Mouse (Mus musculus): ENCODE measurements at regions not wholly inside any gene's neighbourhood (a gene's known extent, or its start where the extent isn't known, plus 50 kb on each side); places are given as distances from the start of the nearest gene placed in this dataset.

- DNase-seq (ENCODE audit: low spot score): no peak
Observed at GRCm38 (mm10) chr5:126148908-126149307, 617.3 kb downstream of the Tmem132b start.

DNA sequence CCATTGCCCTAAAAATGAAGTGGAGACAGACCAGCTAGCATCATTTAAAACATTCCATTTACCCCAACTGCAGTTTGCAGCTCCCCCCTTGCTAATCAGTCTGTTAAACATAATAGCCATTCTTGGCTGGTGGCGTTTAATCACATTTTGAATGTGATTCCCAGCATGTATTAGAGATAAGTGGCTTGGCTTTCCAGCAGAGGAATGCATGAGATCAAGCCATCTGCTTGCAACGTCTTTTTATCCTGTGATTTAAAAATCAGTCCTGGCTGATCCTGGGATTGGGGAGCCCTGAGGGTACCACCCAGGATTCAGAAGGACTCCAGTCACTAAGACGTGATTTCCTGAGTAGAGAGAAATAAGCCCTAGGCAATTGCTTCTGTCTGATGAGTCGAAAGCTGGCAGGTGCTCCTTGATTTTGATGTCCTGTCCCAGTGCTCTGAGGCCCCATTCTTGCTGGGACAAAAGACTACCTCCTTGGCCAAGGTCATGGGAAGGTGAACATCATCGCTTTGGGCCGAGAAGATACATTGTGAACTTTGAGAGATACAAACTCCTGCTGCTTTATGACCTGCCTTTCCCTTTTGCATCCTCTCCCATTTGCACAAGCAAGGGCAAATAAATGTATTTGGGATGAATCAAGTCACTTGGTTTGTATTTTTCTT, 623.8 kb downstream of the Tmem132b start:
- no peak for DNase-seq (ENCODE audit: low spot score)

DNA sequence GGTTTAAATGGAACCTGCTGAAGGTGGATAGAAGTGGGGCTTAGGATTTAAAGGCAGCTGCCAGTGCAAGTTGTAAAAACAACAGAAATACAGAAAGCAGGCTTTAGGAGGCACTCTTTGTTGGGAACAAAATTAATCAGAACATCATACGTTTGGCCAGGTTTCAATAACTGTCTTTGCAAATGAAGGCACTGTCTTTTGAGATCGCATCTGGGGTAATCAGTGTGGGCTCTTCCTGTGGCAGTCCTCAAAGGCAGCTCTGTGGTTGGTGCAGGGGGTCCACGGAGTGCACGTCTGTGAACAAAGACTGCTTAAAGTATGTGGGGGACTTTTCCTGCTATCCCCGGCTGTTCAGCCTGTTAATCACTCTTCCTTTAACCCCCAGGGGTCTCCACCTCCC, 654.5 kb downstream of the Tmem132b start:
- DNase-seq (ENCODE audit: low spot score): no peak

- DNase-seq (ENCODE audit: low spot score): no peak
Observed at GRCm38 (mm10) chr5:126199876-126200275, 668.3 kb downstream of the Tmem132b start.

GRCm38 (mm10) chr5:126201535-126201934, 670.0 kb downstream of the Tmem132b start:
- DNase-seq (ENCODE audit: low spot score): no peak

DNA sequence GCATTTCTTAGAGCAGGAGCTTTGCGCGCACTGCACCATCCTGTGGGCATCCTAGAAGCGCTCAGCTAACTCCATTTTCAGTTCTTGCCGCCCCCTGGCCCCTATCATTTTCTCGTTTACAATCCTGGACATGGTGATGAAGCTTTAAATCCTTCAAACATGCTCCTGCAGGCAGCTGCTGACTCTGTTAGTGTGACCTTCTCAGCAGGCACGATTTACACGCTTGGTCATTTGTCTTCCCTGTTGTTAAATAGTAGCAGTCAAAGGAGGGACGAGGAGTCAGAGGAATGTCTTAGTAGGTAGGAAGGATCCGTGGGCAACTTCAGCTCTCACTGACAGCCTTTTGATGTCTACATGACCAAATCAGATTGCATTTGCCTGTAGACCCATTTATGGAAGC, 670.4 kb downstream of the Tmem132b start:
- DNase-seq (ENCODE audit: low spot score): no peak

DNA sequence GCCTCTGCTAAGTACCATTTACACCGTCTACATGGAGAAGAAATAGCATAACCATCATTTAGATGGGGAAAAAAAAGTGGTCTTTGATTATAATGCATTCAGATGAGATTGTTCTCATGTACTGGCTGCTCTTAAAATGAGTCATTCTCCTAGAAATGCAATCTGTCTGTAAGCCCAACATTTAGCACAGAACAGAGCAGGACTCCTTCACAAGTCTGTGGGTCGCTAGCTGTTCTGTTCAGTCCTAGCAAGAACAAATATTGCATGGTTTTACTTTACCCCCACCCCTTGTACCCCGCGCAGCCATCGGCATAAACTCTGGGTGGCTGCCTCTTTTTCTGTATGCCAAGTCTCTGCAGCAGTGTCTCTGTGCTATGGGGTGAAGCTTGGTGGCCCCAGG, 685.4 kb downstream of the Tmem132b start:
- no peak for DNase-seq (ENCODE audit: low spot score)

DNA sequence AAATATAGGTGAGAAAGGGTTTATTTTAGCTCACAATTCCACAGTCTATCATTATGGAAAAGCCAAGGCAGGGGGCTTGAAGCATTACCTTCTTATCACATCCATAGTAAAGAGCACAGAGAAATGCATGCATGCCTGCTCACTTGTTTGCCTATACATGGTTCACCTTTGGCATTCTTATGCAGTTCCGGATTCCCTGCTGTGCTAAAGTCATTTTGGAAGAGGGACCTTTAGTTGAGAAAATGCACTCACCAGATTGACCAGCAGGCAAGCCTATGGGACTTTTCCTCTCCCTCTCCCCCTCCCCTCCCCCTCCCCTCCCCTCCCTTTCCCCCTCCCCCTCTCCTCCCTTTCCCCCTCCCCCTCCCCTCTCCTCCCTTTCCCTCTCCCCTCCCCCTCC, 686.2 kb downstream of the Tmem132b start:
- DNase-seq (ENCODE audit: low spot score): no peak

DNA sequence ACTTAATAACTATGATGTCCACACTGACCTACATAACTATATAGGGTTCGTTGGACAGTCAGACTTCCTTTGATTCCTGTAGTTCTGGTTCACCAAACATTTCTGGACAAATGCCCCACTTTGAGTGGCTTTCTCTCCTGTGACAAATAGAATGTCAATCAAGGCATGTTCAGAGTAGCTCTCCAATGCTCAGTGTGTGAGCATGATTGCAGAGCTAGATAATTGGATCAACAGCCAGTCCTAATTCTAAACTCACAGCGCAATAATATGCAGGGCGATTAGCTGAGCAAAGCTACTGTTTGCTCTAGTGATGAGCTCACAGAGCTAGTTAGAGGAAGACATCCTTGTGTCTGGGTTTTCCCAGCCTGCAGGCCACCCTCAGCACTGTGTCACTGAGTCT, 692.1 kb downstream of the Tmem132b start:
- no peak for DNase-seq (ENCODE audit: low spot score)

- DNase-seq (ENCODE audit: low spot score): no peak
Observed at GRCm38 (mm10) chr5:126230768-126231167, 699.2 kb downstream of the Tmem132b start.

DNA sequence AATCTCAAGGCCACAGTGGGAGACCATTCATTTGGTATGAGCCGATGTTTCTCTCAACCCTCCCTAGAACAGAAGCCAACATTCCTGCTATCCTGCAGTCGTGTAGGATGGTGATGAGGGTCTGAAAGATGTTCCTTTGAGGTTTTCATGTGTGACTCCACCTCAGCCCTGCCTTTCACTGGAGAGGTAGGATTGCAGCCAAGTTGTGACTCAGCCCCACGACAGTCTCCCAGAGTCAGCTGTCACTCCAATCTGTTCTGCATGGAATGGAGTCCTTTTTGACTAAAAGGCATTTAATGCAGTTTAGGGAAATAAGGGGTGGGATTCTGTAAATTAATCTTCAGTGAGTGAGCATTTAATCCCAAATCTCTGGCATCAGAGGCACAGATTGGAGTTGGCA, 706.5 kb downstream of the Tmem132b start:
- no peak for DNase-seq (ENCODE audit: low spot score)

GRCm38 (mm10) chr5:126245776-126246175, 714.2 kb downstream of the Tmem132b start:
- no peak for DNase-seq (ENCODE audit: low spot score)

DNA sequence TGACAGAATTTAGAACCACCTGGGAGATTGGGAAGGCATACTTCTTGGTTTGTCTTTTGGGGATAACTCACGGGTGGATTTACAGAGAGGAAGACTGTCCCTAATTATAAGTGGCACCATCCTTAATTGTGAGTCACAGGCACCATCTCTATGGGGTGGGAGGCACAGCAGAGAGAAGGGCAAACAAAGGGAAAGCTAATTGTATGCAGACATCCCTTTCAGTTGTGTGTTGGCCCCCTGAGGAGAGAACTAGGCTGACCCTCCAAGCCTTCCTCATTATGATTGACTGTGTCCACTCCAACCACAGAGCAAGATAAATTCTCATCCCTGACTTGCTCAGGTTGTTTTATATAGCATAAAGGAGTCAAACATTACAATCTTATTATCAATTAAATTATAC, 718.8 kb downstream of the Tmem132b start:
- DNase-seq (ENCODE audit: low spot score): no peak

DNA sequence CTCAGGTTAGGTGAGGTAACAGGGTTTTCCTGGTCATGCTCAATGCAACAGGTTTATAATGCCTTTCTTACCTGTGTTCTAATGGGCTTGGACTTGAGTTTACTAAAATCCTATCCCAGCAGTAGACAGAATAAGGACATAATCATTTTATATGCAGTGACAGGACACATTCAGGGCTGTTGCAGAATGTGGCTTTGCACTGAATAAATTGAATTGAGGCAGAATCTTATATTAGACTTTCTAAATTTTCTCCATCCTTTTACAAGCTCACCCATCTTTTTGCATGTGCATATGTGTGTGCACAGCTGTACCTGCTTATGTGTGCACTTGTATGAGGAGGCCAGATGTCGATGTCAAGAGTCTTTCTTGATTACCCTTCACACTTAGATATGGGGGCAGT, 723.1 kb downstream of the Tmem132b start:
- DNase-seq (ENCODE audit: low spot score): no peak

GRCm38 (mm10) chr5:126257860-126258259, 726.3 kb downstream of the Tmem132b start:
- no peak for DNase-seq (ENCODE audit: low spot score)

DNA sequence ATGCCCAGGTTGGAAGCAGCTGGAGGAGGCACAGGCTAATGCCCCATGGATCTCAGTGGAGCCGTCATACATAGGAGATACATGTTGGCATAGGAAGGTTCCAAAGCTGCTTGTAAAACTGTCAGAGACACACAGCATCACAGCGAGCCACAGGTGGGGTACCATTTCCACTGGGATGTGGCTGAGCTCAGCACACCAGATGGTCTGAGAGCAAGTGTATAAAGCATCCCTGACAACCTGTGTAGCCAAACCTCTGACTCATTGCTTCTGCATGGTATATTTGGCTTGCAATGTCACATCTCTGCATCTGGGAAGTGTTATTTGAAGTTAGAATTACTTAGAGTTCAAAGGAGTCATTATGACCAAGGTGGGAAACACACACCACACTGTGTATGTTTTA, 734.9 kb downstream of the Tmem132b start:
- DNase-seq (ENCODE audit: low spot score): no peak

- DNase-seq (ENCODE audit: low spot score): no peak
Observed at GRCm38 (mm10) chr5:126266929-126267609, 735.5 kb downstream of the Tmem132b start.

GRCm38 (mm10) chr5:126268592-126268991, 737.0 kb downstream of the Tmem132b start:
- no peak for DNase-seq (ENCODE audit: low spot score)

DNA sequence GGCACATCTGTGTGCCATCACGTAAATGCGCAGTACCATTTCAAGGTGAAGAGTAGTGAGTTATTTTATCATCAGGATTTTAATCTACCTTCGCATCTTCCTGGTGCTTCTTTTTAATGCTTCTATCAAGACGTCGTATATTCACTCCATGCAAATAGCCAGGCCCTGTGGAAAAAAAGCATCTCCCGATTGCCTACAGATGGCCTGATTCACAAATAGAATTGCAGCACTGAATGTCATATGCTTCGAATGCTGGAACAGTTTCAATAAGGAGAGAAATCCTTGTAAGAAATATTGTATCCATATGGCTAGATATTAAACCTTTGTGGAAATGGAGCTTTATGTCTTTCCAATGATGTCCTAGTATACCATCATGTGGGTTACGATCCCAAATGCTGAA, 742.7 kb downstream of the Tmem132b start:
- DNase-seq (ENCODE audit: low spot score): no peak

DNA sequence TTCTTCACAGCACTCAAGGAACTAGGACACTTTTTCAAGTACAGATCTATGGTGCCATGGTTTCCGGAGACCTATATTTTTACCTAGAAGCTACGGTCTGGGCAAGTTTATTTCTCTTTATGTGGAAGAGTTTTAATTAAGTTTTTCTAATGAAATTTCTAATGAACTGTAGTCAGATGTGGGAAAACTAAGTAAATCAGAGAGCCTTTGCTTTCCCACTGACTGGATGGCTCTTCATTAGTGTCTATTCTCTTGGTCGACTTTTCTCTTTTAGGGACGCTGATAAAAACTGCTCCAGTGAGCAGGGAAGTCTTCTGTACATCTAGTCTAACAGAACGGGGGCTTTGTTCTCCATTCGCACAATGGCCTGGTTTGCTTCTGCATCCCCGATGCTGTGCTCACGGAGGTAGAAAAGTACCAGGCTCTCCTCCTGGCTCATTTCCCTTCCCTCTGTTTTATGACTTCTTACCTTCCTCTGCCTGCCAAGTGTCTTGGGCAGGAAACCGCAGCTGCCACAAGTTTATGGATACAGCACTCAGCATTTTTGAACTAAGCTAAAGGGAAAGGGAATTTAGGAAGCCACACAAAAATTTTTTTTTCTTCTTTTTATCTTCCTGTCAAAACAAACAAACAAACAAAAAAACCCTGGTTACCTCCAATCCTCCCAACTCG, 749.6 kb downstream of the Tmem132b start:
- DNase-seq (ENCODE audit: low spot score): no peak

DNA sequence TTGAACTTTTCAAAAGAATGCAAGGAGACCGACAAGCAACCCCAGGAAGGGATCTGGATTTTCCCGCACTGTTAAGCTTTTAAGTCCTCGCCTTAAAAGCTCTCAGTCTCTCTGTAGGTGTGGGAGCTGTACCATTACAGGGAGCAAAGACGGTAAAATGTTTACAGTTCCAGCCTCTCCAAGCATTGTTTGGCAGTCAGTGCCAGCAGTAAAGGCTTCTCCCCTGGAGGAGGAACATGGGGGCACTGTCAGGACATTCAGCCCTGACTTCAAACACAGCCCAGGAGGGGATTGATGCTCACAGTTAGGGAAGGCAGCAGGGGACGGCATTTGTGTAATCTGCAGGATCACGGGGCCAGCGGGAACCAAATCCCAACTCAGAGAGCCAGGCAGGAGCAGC, 750.2 kb downstream of the Tmem132b start:
- no peak for DNase-seq (ENCODE audit: low spot score)

DNA sequence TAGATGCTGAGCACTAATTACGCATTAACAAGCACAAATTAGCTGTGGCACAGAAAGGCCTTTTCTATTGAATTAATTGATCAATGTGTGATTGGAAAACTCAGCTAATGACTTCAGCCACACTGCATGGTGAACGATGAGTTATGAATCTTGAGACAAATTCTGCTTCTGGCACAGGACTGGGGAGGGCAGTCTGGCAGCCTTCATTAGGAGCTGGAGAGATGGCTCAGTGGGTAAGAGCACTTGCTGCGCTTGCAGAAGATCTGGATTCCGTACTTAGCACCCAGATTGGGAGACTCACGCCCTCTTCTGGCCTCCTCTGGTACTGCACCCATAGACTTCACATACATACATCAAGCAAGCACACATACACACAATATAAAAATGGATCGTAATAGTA, 793.3 kb downstream of the Tmem132b start:
- DNase-seq (ENCODE audit: low spot score): no peak

GRCm38 (mm10) chr5:126328276-126328675, 796.7 kb downstream of the Tmem132b start:
- no peak for DNase-seq (ENCODE audit: low spot score)

All from urinary bladder, adult 2 months (tissue).